Mouse (Mus musculus): ENCODE data around the gene Slc35b4.

GRCm38 (mm10) chr6:34148639-34149038 lies 28.3 kb downstream of the Slc35b4 start:
- no peak for TF ChIP-seq CTCF (IDR thresholded peaks at IDR 0.05; ENCODE audit: low read depth, low read length)
- TF ChIP-seq POLR2A (IDR thresholded peaks at IDR 0.05; ENCODE audit: borderline replicate concordance, low read depth, low read length): no peak

Data from bone marrow macrophage, adult 2 months (primary cell).